Mouse (Mus musculus) ES-E14 (cell line): ENCODE measurements at regions not wholly inside any gene's neighbourhood (a gene's known extent, or its start where the extent isn't known, plus 50 kb on each side); places are given as distances from the start of the nearest gene placed in this dataset.

Experiments used
- DNase-seq: peaks from one replicate; pipeline ENCODE4 v3.0.0-alpha.2; 2013; ENCODE audit warnings: low read depth, low spot score
- H3K27ac ChIP-seq: 2 replicates; pipeline ENCODE4 v1.5.1; 2012; ENCODE audit warnings: low read depth, mild to moderate bottlenecking, low read length, moderate library complexity, mixed read lengths; ENCODE audit not compliant: poor library complexity, insufficient read depth, severe bottlenecking
- H3K36me3 ChIP-seq: 2 replicates; pipeline ENCODE4 v1.6.1; 2012; ENCODE audit warnings: mild to moderate bottlenecking, low read length, moderate library complexity, mixed read lengths; ENCODE audit not compliant: control insufficient read depth, poor library complexity, insufficient read depth, severe bottlenecking
- H3K4me1 ChIP-seq, 2 experiments: fragments of 150-350 bp in 1 of 2; sonication (generic) in 1 of 2; 2 replicates each; pipeline ENCODE4 v1.6.1; 2012; ENCODE audit warnings: low read length in 2 of 2, mild to moderate bottlenecking in 1 of 2, mixed read lengths in 1 of 2; ENCODE audit not compliant: control insufficient read depth in 2 of 2, insufficient read depth in 2 of 2, poor library complexity in 1 of 2
- H3K4me3 ChIP-seq, 2 experiments: fragments of 150-350 bp in 1 of 2; sonication (generic) in 1 of 2; 2 replicates each; pipeline ENCODE4 v1.5.1; 2012; ENCODE audit warnings: low read length in 2 of 2, low read depth in 1 of 2, mild to moderate bottlenecking in 1 of 2, mixed read lengths in 1 of 2; ENCODE audit not compliant: insufficient read depth in 1 of 2, poor library complexity in 1 of 2, severe bottlenecking in 1 of 2
- H3K9ac ChIP-seq: 2 replicates; pipeline ENCODE4 v1.6.1; 2012; ENCODE audit warnings: low read depth, mild to moderate bottlenecking, low read length, mixed read lengths; ENCODE audit not compliant: poor library complexity, insufficient read depth, severe bottlenecking
- H3K9me3 ChIP-seq: fragments of 150-350 bp; sonication (generic); 2 replicates; pipeline ENCODE4 v1.6.1; 2012; ENCODE audit warnings: low read depth, mild to moderate bottlenecking, low read length; ENCODE audit not compliant: control insufficient read depth, insufficient read depth
- CHD2 ChIP-seq: IDR thresholded peaks from 2 replicates; pipeline ENCODE4 v1.6.1; 2014; ENCODE audit warnings: mild to moderate bottlenecking, low read depth, low read length, inconsistent platforms
- HCFC1 ChIP-seq: IDR thresholded peaks from 2 replicates; pipeline ENCODE4 v1.6.1; 2012; ENCODE audit warnings: low read length, inconsistent platforms, borderline replicate concordance; ENCODE audit not compliant: insufficient read depth
- MAFK ChIP-seq: IDR thresholded peaks from 2 replicates; pipeline ENCODE4 v1.6.1; 2014; ENCODE audit warnings: mild to moderate bottlenecking, low read depth, low read length, inconsistent platforms; ENCODE audit not compliant: insufficient read depth
- ZC3H11A ChIP-seq: IDR thresholded peaks from 2 replicates; pipeline ENCODE4 v1.6.1; 2012; ENCODE audit warnings: low read depth, mild to moderate bottlenecking, inconsistent platforms, low read length, borderline replicate concordance
- ZNF384 ChIP-seq: IDR thresholded peaks from 2 replicates; pipeline ENCODE4 v1.6.1; 2012; ENCODE audit warnings: low read depth, low read length, inconsistent platforms
- in situ Hi-C, 2 experiments: fragments of 600-800 bp; cut with MboI; formaldehyde crosslinking; loops; one replicate each; pipeline ENCODE4 v1.15.1; 2025; ENCODE audit warnings: low sequenced_read_pairs in 2 of 2, inconsistent platforms in 1 of 2; ENCODE audit not compliant: unreplicated experiment in 2 of 2

- Histone ChIP-seq H3K27ac (peak overlapping the region; percentile 99), H3K9me3 (no peaks in the 10 kb centered on the region), H3K36me3 (no peaks in the 10 kb centered on the region), H3K4me1 (peaks cover 21 to 34% of the 10 kb centered on the region in 2 experiments), H3K4me3 (peak overlapping the region; percentile 53 to 62), H3K9ac (peak overlapping the region; percentile 57)
- TF ChIP-seq CHD2 (0 out of 2 replicates have a peak, but pooled peaks have one; percentile 22), HCFC1 (0 out of 2 replicates have a peak, but pooled peaks have one; percentile 0), ZNF384 (0 out of 2 replicates have a peak, but pooled peaks have one; percentile 13), ZC3H11A (no peak), MAFK (no peak)
- peak; percentile 85 for DNase-seq
- in situ Hi-C loops: loop anchor here in 1 of 2 experiments (10.0 kb wide), 1 partner anchor 146 kb away; no protein-coding TSS in a partner anchor
Observed at GRCm38 (mm10) chr12:12788263-12788852, 153.4 kb downstream of the Mycn start.

GRCm38 (mm10) chr12:12787608-12788262 lies 154.0 kb downstream of the Mycn start:
- in situ Hi-C loops: loop anchor here in 1 of 2 experiments (10.0 kb wide), 1 partner anchor 147 kb away; no protein-coding TSS in a partner anchor
- Histone ChIP-seq H3K27ac (peak overlapping the region; percentile 99), H3K4me1 (peaks cover 19 to 37% of the 10 kb centered on the region in 2 experiments), H3K4me3 (peak overlapping the region; percentile 53 to 62), H3K9me3 (no peaks in the 10 kb centered on the region), H3K9ac (peak overlapping the region; percentile 57), H3K36me3 (no peaks in the 10 kb centered on the region; the same call in 1 of the 2 replicates)
- DNase-seq: peak; percentile 26
- TF ChIP-seq MAFK (no peak), CHD2 (no peak), ZC3H11A (no peak), ZNF384 (no peak), HCFC1 (no peak)

GRCm38 (mm10) chr12:12787161-12787560 lies 154.6 kb downstream of the Mycn start:
- H3K27ac ChIP-seq: peak overlapping the region; percentile 99
- peak overlapping the region; percentile 53 to 62 for H3K4me3 ChIP-seq

GRCm38 (mm10) chr12:12783699-12784605 lies 157.8 kb downstream of the Mycn start:
- H3K4me3 ChIP-seq: peak overlapping the region in 1 of 2 experiments; percentile 28; a peak in 3 of 4 replicates
- peaks cover 9 to 14% of the 10 kb centered on the region in 2 experiments for H3K4me1 ChIP-seq
- peaks cover 2% of the 10 kb centered on the region; the same call in 1 of the 2 replicates for H3K36me3 ChIP-seq
- peak overlapping the region; percentile 98 for H3K27ac ChIP-seq
- peak; percentile 56 for DNase-seq
- no peaks in the 10 kb centered on the region for H3K9me3 ChIP-seq
- no peak for TF ChIP-seq ZNF384
- no peak for TF ChIP-seq MAFK
- TF ChIP-seq ZC3H11A: no peak
- TF ChIP-seq HCFC1: no peak
- TF ChIP-seq CHD2: 0 out of 2 replicates have a peak, but pooled peaks have one; percentile 33
- in situ Hi-C loops: loop anchor here (5.0 to 10.0 kb wide), 2 partner anchors 151 to 158 kb away; partner anchors contain the start of gene Mycn (in 1 of the 2)
- no peak overlapping the region for H3K9ac ChIP-seq

More at GRCm38 (mm10) chr12:12787161-12787560, 154.6 kb downstream of the Mycn start:
- no peak for TF ChIP-seq ZC3H11A
- TF ChIP-seq HCFC1: no peak
- no peak for TF ChIP-seq ZNF384
- TF ChIP-seq CHD2: no peak
- no peak for TF ChIP-seq MAFK
- DNase-seq: no peak
- in situ Hi-C loops: loop anchor here in 1 of 2 experiments (10.0 kb wide), 1 partner anchor 148 kb away; no protein-coding TSS in a partner anchor
- Histone ChIP-seq H3K9me3 (no peaks in the 10 kb centered on the region), H3K9ac (0 out of 2 replicates have a peak overlapping the region, but pooled peaks have one; percentile 57), H3K4me1 (peaks cover 16 to 32% of the 10 kb centered on the region in 2 experiments), H3K36me3 (peaks cover 2% of the 10 kb centered on the region; the same call in 1 of the 2 replicates)
